Mouse (Mus musculus) T-helper 17 cell (primary cell): ENCODE data around the gene Sdc3.

Source experiments
- in situ Hi-C, 2 experiments: fragments of 300-600 bp; cut with MboI, MseI; formaldehyde crosslinking; loops; 1 replicate in 1 of 2; 2 replicates in 1 of 2; pipeline ENCODE4 v1.15.1; 2025; ENCODE audit warnings: high pct_unique_total_duplicates in 2 of 2

Gene Sdc3

GRCm38 (mm10) chr4:130873440-130873839 lies 81.1 kb downstream of the Sdc3 start:
- in situ Hi-C loops = no loop called here

- in situ Hi-C loops = no loop called here
Observed at GRCm38 (mm10) chr4:130874601-130875000, 82.3 kb downstream of the Sdc3 start.
